Mouse (Mus musculus) brain, embryonic 14.5 days (tissue): Measurements from ENCODE around the gene Gm10491.

Experiments used
- CTCF ChIP-seq: fragments of 200-500 bp; IDR thresholded peaks from 2 replicates; pipeline ENCODE4 v1.5.1; 2012; ENCODE audit warnings: inconsistent platforms, mild to moderate bottlenecking, moderate library complexity, borderline replicate concordance; ENCODE audit not compliant: insufficient read depth, insufficient read length; ENCODE audit errors: extremely low read depth
- POLR2A ChIP-seq: fragments of 200-500 bp; IDR thresholded peaks from 2 replicates; pipeline ENCODE4 v1.6.1; 2012; ENCODE audit warnings: mild to moderate bottlenecking, inconsistent platforms, borderline replicate concordance; ENCODE audit not compliant: poor library complexity, insufficient read depth, insufficient read length, severe bottlenecking; ENCODE audit errors: extremely low read depth

- TF ChIP-seq POLR2A: no peak
- TF ChIP-seq CTCF: no peak
Measured at GRCm38 (mm10) chrX:7865343-7865742, 42.3 kb downstream of the Gm10491 start.
